Mouse (Mus musculus) G1E (cell line): Measurements from ENCODE around the gene Wfdc6a.

Source experiments
- CTCF ChIP-seq: IDR thresholded peaks from 2 replicates; pipeline ENCODE4 v1.5.1; 2012; ENCODE audit warnings: low read depth, low read length, inconsistent platforms, mixed read lengths
- GATA1 ChIP-seq: IDR thresholded peaks from 2 replicates; pipeline ENCODE4 v1.6.1; 2012; ENCODE audit warnings: borderline replicate concordance, low read length, inconsistent platforms, mixed read lengths
- GATA2 ChIP-seq: IDR thresholded peaks from 2 replicates; pipeline ENCODE4 v1.6.1; 2012; ENCODE audit warnings: low read depth, low read length, inconsistent platforms, borderline replicate concordance

GRCm38 (mm10) chr2:164563339-164564038 is 21.8 kb downstream of the Wfdc6a start:
- TF ChIP-seq CTCF: no peak
- no peak for TF ChIP-seq GATA1
- no peak for TF ChIP-seq GATA2
